Mouse (Mus musculus): ENCODE results near the gene Dazap1.
A peak's percentile ranks its signal among the peaks of the same experiment; 100 is the strongest.
"Not testable (repeated sequence)": the region's sequence is repeated elsewhere in the genome, so short reads cannot be mapped to it uniquely, and the experiment has no call there.

The Dazap1 gene

DNA sequence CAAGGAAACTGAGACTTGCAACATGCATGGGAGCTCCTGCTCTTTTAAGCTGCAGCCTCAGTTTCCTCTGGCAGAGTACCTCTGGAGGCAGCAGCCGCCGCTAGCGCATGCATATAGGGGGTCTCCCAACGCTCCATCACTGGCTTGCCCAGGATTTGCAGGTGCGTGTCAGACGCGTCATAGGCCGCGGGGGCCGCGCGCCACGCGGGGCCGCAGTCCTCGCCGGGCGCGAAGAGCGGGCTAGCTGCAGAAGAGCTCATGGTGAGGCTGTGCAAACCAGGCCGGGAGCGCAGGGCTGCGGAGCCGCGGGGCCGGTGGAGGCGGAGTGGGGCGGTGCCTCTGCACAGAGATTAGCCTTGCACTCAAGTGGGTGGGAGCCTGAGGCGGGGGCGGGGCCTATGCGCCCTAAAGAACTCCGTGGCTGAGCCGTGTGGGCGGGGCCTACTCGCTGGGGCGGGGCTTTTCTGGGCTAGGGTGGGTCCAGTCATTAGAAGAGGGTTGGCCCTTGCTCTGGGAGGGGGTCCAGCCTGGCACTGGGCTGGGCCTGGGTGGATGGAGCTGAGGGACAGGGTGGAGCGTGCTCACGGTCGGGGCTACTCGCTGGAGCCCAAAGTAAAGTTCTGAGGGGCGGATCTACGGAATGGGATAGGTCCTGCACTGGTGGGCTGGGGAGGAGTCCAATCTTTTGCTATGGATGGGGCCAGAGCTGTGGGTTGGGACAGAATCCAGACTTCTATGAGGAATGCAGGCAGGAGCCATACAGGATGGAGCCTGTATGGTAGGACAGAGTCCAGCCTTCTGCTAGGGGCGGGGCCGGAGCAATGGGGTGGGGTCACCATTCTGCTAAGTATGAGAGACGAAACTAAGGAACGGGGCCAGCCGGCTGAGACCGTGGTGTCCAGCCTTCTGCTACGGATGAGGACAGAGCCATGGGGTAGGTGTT lies at the start of gene Dazap1, which contains the start of gene Gamt:
Gene Dazap1, plus strand, starts transcription at position 845 of the 943 bp plus-strand sequence.
Gene Gamt, minus strand, starts transcription at position 371 of the 943 bp plus-strand sequence.
- peak; percentile 91 to 97 for DNase-seq

DNA sequence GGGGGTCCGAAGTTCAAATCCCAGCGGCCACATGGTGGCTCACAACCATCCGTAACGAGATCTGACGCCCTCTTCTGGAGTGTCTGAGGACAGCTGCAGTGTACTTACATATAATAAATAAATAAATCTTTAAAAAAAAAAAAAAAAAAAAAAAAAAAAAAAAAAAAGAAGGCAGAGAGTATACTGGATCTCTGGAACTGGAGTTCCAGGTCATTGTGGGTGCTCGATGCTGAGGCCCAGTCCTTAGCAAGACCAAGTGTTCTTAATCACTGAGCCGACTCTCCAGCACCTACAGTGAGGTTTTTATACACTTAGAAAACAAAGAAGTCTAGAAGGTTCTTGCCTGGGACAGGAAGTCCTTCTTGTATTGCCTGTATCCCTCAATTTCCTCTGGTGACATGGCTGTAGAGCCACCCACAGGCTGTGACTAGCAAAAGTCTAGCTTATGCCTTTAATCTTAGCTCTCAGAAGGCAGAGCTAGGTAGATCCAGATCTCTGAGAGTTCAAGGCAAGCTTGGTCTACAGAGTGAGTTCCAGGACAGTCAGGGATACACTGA lies 49.7 kb upstream of the Dazap1 start:
- not testable (repeated sequence) for DNase-seq

DNA sequence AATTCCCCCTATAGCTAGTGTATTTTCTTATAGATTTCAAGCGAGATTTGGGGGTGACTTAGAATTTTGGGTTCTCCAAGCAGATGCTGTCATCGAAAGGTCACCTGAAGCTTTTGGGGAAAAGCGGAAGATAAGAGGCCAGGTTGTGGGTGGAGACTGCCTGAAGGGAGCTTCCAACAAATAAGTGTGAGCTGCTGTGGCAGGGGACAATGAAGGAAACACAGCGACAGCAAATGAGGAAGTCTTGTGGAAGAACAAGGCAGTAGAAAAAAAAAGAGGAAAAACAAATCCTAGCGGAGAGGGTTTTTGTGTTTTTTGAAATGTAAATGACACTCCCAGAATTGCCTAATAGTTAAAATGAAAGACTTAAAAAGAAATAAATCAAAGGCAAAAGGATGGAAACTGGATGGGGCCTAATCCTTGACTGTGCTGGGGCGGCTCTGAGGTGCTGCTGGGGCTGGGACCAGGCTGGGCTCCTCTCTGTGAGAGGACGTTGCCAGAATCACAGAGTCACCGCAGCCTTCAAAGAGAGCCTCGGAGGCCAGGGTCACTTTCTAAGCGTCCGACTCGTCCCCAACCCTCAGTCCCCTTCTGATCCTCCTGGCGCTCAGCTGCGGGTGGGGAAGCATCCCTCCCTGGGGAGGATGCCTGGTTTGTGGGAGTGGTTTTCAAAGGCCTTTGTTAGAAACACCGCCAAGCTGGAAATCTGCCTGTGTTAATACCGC lies 46.1 kb upstream of the Dazap1 start:
- no peak for DNase-seq

DNA sequence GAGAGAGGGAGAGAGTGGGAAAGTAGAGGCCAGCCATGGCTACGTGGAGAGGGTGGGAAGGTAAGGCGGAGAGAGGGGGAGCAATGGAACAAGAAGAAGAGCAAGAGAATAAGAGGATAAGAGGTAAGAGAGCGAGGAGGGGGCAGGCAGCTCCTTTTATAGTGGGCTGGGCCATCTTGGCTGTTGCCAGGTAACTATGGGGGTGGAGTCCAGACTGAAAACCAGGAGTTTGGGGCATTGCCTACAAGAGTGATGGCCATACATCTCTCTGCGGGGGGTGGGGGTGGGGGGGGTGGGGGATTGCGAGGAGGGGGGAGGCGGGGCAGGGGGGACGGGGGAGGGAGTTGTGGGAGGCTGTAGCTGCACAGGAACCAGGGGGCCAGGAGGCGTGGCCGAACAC lies 40.6 kb upstream of the Dazap1 start:
- DNase-seq: no peak

DNA sequence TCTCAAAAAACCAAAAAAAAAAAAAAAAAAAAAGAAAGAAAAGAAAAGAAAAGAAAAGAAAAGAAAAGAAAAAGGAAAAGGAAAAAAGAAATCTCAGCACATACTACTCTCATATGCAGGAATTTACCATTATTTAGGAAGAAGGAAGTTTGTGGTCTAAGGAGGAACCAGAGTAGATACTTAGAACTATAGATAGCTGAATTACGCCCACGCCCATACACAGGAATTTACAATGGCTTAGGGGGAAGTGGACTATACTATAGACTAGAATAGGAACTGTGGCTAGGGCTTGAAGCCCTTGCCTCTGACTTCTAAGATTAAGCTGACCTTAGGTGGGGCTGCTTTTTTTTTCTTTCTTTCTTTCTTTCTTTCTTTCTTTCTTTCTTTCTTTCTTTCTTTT lies 38.1 kb upstream of the Dazap1 start:
- not testable (repeated sequence) for DNase-seq

DNA sequence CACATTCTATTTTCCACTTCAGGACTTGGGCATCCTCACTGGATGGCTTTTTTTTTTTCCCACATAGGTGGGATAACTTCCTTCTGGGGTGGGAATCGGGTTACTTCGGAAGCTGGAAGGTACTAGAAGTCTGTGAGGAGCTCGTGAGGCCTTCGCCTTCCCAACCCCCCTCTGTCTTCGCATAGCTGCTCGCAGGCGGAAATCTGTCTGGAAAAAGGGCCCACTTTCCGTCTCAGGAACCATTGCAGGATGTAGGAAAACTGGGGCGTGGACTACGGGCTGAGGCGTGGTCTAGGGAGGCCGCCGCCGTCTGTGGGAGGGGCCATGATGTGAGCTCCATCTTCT lies 35.2 kb upstream of the Dazap1 start:
- DNase-seq: no peak

DNA sequence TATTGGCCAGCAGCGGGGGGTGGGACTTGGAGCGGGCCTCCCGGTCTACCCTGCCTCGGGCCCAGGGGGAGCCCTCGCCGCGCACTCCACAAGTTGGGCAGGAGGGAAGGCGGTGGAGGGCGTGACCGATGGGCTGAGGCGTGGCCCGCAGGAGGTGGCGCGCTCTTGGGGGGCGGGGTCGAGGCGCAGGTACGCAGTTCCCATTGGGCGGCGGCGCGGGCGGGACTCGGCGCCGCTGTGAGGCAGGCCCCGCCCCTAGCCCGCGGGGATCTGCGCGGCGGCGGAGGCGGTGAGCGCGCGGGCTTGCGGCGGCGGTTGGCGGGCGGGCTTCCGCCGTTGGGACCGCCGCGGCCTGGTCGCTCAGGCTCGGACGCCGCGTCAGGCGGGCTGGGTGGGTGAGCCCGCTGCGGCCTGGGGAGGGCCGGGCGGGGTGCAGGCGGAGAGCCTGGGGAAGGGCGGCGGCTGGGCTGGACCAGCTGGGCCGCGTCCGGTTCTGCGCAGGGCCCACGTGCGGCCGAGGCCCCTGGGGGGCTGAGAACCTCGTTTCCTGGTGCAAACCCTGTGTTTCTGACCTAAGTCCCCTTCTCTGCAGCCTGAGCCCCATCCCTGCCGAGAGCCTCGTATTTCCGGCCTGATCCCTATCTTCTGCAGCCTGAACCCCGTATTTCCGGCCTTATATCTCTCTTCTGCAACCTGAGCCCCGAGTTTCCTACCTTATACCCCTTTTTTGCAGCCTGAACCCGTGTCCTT lies 34.7 kb upstream of the Dazap1 start, which contains the start of gene Mum1:
Gene Mum1, plus strand, starts transcription at position 19 of the 750 bp plus-strand sequence.
- peak; percentile 97 to 99 for DNase-seq

DNA sequence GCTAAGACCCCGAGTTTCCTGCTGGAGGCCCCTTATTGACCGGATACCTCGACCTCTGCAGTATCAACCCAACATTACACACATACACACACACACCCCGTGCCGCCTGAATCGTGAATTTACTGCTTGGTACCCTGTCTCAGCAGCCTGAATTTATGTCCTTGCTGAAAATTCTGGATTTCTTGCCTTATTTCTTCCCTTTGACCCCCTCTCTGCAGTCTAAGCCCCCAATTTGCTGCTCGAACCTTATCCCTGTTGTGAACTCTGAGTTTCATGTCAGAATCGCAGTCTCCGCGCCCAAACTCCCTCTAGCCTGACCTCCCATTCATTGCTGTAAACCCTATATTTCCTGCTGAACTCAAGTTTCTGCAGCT lies 34.1 kb upstream of the Dazap1 start:
- DNase-seq: peak in 1 of 2 experiments; percentile 45

DNA sequence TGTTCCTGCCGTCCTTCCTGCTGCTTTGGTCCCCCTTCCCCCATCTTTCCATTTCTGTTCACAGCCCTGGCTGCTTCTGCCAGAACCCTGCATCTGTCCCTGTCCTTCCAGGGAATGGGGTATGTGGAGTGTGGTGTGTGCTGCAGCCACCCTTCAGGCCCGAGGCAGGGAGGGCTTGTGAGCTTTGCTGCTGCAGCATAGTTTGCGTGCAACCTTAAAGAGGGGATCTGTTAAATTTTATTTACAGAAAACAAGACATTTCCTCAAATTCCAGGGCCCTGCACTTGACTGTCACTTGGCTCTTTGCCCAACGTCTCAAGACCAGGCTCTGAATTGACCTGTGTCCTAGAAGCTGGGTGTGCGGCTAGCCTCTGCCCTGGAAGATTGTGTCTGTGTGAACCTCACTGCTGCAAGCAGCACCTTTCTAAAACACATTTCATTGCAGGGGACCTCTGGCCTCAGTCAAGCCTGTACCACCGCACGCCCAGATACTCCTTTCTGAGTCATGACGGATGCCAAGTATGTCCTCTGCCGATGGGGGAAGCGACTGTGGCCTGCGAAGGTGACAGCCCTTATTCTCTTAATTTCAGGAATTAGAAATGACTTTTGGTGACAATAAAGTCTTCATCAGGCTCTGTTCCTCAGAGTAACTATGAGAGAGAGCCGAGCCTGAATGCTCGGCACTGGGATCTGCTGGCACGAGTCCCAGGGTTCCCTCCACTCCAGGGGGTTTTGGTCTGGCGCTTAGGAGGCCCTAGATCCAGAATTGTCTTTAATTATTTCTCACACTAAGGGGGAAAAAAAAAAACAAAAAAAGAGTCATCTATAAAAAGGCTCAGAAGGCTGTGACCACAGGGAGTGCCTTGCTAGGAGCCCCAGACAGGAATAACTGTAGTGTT lies 33.2 kb upstream of the Dazap1 start:
- DNase-seq: peak; percentile 53 to 58

DNA sequence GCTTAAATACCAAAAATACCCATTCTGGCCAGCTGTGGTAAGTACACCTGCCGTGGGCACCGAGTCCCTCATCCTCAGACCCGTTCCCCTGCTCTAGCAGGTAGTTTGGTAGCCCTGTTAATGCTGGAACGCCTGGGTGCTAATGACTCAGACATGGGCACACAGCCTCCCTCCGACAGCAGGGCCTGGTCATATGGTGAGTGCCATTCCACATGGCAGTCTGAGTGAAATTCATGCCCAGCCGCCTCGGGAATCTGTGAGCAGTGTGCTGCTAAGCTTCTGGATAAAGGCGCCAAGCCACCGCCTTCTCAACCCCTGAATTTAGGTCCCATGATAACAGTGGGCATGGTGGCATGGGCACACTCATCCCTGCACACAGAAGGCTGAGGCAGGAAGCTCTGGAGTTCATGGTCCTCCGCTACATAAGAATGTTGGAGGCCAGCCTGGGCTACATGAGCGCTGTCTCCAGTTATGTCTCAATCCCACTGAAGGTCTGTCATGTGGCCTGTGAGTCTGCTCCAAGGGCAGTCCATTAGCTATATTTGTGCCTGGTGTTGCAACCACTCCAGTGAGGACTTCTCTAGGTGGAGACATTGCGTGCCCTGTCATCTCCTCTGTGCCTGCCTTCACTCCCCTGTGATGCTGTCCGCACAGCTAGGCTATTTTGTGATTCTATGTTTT lies 25.0 kb upstream of the Dazap1 start:
- peak; percentile 60 to 73 for DNase-seq

DNA sequence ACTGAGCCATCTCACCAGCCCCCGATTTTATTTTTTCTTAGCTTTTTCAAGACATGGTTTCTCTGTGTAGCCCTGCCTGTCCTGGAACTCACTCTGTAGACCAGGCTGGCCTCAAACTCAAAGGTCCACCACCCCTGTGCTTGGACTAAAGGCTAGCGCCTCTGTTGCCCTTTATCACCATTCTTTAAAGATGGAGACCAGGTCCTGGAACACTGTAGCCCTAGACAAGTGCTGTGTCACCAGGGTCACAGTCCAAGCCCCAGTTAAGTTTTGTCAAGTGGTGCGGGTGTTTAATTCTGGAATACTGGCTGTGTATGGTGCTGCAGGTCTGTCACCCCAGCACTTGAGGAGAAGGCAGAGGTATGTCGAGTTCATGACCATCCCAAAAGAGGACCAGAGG lies 24.3 kb upstream of the Dazap1 start:
- DNase-seq: no peak

DNA sequence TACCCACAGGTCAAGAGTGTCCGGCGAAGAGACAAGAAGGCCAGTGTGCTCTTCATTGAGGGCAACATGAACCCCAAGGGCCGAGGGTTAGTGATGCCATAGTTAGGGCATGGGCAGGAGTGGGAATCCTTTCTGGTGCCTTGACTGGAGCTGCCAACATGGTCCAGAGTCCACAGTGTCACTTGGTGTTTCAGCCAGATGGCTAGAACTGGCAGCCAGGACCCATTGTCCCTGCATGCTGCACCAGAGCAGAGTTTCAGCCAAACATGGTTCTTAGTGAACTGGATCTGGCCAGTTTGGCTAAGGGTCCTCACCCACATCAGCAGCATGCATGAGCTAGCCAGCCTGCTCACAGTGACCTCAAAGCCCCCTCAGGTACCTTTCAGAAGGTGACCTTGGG lies 23.0 kb upstream of the Dazap1 start:
- DNase-seq: peak in 1 of 2 experiments; percentile 52

DNA sequence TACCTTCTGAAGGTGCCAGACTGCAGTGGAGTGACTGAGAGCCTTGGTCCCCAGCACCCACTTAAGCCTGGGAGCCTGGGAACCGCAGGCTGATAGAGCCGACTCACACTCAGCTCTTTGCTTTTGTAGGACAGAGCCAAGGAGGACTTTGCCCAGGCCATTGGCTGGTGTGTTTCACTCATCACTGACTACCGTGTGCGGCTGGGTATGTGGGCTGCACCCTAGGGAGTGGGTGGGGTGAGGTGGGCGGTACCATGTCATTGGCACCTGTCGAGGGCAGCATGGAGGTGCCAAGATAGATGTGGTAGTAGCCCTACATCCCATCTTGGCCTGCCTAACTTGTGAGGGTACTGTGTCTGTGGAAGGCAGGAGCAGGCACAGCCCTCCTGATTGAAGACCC lies 21.5 kb upstream of the Dazap1 start:
- DNase-seq: no peak

DNA sequence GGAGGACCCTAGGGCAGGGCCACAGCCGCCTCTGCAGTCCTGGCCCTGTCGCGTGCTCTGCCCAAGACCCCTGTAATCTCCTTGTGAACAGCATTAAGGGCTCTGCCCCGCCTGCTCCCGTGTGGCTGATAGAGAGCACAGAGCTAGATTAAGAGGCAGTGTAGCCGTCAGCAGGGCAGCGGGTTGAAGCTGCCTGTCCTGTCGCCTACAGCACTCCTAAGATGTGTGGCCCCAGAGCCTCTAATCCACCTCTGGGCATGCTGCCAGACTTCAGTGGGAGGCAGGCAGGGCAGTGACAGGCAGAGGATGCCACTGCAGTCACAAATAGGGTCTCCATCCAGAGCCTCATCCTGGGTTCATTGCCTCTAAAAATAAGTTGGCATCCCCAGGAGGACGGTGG lies 19.2 kb upstream of the Dazap1 start:
- peak; percentile 67 to 80 for DNase-seq

DNA sequence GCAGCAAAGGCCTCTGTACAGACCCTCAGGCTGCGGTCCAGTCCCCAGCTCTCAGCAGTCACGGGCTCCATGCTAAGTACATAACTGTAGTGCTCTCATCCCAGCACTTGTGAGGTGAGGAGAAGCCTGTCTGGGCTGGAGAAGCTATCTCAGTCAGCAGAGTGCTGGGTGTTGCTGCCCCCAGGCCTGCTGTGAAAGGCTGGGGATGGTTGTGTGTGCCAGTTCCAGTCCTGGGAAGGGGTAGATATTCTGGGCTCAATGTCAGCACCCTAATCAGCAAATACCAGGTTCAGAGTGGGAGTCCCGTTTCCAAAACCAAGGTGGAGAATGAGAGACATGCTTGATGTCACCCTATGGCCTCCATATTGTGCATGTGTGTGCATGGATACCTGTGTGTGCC lies 18.7 kb upstream of the Dazap1 start:
- no peak for DNase-seq

DNA sequence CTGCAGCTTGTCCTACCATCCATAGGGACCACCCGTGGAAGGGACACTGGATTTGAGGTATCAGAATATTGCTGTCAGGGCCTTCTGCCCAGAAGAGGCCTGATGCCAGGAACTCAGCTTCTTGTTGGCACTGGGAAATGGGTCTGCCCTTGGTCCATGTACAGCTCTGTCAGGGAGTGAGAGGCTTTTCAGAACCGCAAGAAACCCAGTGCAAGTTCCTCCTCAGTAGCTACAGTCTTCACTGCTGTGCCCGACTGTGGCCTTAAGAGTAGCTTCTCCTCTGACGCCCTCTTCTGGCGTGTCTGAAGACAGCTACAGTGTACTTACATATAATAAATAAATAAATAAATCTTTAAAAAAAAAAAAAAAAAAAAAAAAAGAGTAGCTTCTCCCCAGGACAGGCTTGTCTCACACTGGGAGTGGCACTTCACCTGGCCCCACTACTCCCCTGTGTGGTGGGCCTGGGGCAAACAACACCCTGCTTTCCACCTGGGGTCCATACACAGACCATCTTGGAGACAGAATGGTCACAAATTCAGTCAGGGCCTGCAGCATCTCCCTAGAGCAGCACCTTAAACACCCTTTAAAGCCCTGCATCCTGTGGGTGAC lies 16.4 kb upstream of the Dazap1 start:
- DNase-seq: peak; percentile 81 to 82

DNA sequence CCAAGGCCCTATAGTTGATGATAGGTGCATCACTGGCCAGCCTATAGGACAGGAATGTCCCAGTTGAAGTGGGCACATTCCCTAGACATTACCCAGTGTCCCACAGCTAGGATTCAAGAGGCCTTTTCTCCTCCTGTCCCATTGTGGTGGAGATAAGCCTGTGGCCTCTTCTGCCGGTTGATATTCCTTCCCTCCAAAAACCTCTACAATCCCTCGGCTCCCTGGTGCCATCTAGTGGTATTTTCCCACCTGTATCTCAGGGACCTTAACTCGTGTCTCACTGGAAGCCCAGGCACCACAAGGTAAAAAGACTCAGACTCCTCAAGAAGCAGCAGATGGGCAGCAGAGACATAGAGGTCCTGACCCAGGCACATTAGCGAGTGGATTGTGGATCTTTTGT lies 15.7 kb upstream of the Dazap1 start:
- peak; percentile 86 to 93 for DNase-seq

DNA sequence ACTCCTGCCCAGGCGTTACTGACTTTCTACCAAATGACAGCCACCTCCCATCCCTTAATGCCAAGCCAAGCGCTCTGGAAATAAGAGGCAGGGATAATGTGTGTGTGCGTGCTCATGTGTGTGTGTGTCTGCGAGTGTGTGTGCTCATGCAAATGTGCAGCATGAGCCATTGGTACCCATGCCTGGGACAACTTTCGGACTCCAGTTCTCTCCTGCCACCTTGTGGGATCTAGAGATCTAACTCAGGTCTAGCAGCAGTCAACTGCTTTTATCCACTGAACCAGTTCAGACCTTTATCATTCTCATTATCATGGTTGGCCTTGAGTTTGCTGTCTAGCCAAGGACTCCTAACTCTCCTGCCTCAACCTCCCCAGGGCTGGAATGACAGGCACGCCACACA lies 13.4 kb upstream of the Dazap1 start:
- DNase-seq: no peak

DNA sequence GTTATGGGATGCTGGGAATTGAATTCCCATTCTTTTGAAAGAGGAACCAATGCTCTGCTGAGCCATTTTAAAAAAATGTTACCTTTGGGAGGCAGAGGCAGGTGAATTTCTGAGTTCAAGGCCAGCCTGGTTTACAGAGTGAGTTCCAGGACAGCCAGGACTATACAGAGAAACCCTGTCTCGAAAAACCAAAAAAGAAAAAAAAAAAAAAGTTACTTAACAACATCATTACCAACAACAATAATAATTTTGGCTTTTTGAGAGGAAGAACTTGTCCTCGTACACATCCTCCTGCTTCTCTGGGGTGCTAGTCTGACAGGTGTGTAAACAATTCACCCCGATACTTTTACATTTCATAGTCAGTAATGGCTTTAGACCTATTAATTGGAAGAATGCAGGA lies 12.8 kb upstream of the Dazap1 start:
- not testable (repeated sequence) for DNase-seq

DNA sequence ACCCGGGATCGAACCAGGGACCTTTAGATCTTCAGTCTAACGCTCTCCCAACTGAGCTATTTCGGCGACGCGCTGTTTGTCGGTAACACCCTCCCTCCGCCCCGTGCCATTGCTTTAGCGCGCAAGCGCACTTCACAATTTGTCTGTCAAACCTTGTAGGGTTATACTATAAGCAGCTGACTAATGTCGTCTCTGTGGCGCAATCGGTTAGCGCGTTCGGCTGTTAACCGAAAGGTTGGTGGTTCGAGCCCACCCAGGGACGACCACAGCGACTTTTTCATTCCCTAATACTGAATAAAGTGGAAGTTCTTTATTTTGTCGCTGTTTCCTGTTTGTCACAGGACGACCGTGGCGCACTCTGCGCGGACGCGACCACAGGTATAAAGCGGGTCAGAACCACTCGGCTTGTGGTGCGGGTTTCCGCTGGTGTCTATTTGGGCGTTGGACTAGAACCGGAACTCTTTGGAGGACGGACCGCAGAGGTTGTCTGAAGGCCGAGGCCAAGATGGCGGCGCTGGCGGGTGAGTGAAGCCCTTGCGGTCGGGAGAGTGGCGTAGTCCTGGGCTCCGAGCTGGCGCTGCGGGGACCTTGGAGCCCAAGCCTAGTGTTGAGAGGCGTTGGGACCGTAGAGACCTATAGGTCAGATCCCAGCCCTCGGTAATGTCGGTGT lies 12.2 kb upstream of the Dazap1 start, which contains the start of gene Ndufs7:
Gene Ndufs7, plus strand, starts transcription at position 151 of the 670 bp plus-strand sequence.
- DNase-seq: peak; percentile 94 to 97

Data from cerebellum, postnatal 25 days (tissue).